Mouse (Mus musculus) hindbrain, embryonic 16.5 days (tissue): ENCODE measurements around the gene Zdhhc8. TPM values are rescaled to one million over a fixed set of nuclear protein-coding genes. Genes with fewer than 3 reads are reported as not detected.

Experiments used
- ATAC-seq: fragments of 200-750 bp; cut with Nextera tagmentation; 2 replicates; pipeline ENCODE4 v1.8.0; 2017; ENCODE audit warnings: moderate TSS enrichment, moderate library complexity
- H3K27ac ChIP-seq: fragments of 300-500 bp; sonication (generic); 2 replicates; pipeline ENCODE4 v1.5.1; 2014; ENCODE audit warnings: low read depth, mild to moderate bottlenecking, control low read depth, low read length, moderate library complexity
- H3K27me3 ChIP-seq: fragments of 300-500 bp; sonication (generic); replicated peaks from 2 replicates; pipeline ENCODE4 v1.6.1; 2014; ENCODE audit warnings: low read length; ENCODE audit not compliant: control insufficient read depth, insufficient read depth
- H3K36me3 ChIP-seq: fragments of 300-500 bp; sonication (generic); 2 replicates; pipeline ENCODE4 v1.6.1; 2014; ENCODE audit warnings: mild to moderate bottlenecking, low read length, moderate library complexity, mixed read lengths; ENCODE audit not compliant: control insufficient read depth, insufficient read depth
- H3K4me1 ChIP-seq: fragments of 300-500 bp; sonication (generic); 2 replicates; pipeline ENCODE4 v1.6.1; 2014; ENCODE audit warnings: low read depth, low read length; ENCODE audit not compliant: control insufficient read depth, insufficient read depth
- H3K4me2 ChIP-seq: fragments of 300-500 bp; sonication (generic); 2 replicates; pipeline ENCODE4 v1.6.1; 2014; ENCODE audit warnings: mild to moderate bottlenecking, low read length, control low read depth, moderate library complexity
- H3K4me3 ChIP-seq: fragments of 300-500 bp; sonication (generic); 2 replicates; pipeline ENCODE4 v1.5.1; 2014; ENCODE audit warnings: mild to moderate bottlenecking, low read length, control low read depth, moderate library complexity
- H3K9ac ChIP-seq: fragments of 300-500 bp; sonication (generic); 2 replicates; pipeline ENCODE4 v1.6.1; 2014; ENCODE audit warnings: low read depth, mild to moderate bottlenecking, control low read depth, low read length, moderate library complexity
- H3K9me3 ChIP-seq: fragments of 300-500 bp; sonication (generic); 2 replicates; pipeline ENCODE4 v1.6.1; 2014; ENCODE audit warnings: mild to moderate bottlenecking, low read length, moderate library complexity; ENCODE audit not compliant: control insufficient read depth
- WGBS: fragments of 180-500 bp; shearing (Covaris S2); extraction: QIAGEN DNeasy Blood & Tissue Kit; methylation state at CpG from one replicate; pipeline ENCODE4 v1.1.7; 2014; 5-methylcytosine and 5-hydroxymethylcytosine counted together
- polyA plus RNA-seq: library from polyadenylated mRNA; unstranded; fragments of >200 nt; fragmentation: Nextera tagmentation; extraction: Ambion mirVana; gene quantifications from 2 replicates; pipeline ENCODE4 v1.2.1, GENCODE M21; 2015

The Zdhhc8 gene
- polyA plus RNA-seq, result 8.0 and 14.6 TPM in 2 replicates

DNA sequence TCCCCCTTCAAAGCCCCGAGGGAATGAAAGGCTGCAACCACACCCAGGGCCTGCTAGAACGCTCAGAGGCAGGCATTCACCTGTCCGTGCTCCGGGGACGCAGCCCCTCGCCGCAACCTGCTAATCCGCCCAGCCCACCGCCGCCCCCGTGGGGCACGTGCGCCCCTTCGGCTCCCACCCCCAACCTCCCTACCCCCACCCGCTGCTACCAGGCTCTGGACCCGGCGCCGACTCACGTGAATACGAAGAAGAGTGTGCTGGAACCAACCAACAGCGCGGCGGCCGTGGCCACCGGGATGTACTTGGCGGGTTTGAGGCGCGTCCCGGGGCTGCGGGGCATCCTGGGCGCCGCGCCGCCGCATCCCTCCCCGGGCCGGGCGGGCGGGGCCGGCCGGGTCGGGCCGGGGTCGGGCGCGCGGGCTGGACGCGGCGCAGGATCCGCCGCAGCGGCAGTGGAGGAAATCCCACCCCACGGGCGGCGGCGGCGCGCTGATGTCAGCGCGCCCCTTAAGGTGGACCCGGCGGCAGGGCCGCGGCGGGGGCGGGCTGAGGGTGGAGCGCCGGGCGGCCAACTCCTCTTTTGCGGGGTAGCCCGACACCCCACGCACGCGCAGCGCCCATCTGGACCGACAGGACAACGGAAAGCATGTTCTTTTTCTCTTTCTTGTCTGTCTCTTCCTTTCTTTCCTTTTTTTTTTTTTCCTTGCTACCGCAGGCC lies at the start of gene Zdhhc8:
Zdhhc8 (minus strand) TSS at position 466 of the 718 bp plus-strand sequence.
- H3K9me3 ChIP-seq, result no peaks in the 10 kb centered on the region
- H3K9ac ChIP-seq, result peak within 1 kb of the TSS; percentile 95
- H3K4me1 ChIP-seq, result peaks cover 29% of the 10 kb centered on the region
- H3K27ac ChIP-seq, result peak within 1 kb of the TSS; percentile 95
- peak; percentile 85 for ATAC-seq
- 2% methylated on average over 49 of the region's 79 CpGs for WGBS
- H3K27me3 ChIP-seq, result no peaks in the 10 kb centered on the region
- peaks cover 11% of the 10 kb centered on the region; the same call in 1 of the 2 replicates for H3K36me3 ChIP-seq
- peak within 1 kb of the TSS; percentile 82 for H3K4me2 ChIP-seq
- peak within 1 kb of the TSS; percentile 92 for H3K4me3 ChIP-seq

DNA sequence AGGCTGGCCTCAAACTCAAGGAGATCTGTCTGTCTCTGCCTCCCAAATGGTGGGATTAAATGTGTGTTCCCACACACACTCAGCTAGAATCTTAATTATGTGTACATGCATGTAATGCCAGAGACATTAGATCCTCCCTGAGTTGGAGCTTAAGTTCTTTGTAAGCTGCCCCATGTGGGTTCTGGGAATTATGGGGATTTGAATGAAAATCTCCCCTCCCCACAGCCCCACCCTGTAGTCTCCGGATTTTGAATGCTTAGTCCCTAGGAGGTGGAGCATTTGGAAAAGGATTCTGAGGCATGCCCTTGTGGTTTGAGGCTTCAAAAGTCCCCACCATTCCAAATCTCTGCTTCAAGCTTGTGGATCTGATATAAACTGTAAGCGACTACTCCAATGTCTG lies 40.2 kb upstream of the Zdhhc8 start:
- Histone ChIP-seq H3K9me3 (no peaks in the 10 kb centered on the region), H3K36me3 (peaks cover 55% of the 10 kb centered on the region), H3K27ac (no peak overlapping the region), H3K4me3 (no peak overlapping the region), H3K27me3 (no peaks in the 10 kb centered on the region), H3K9ac (no peak overlapping the region), H3K4me2 (no peak overlapping the region), H3K4me1 (no peaks in the 10 kb centered on the region)
- no peak for ATAC-seq
- 88% methylated on average over 2 of the region's 2 CpGs for WGBS

DNA sequence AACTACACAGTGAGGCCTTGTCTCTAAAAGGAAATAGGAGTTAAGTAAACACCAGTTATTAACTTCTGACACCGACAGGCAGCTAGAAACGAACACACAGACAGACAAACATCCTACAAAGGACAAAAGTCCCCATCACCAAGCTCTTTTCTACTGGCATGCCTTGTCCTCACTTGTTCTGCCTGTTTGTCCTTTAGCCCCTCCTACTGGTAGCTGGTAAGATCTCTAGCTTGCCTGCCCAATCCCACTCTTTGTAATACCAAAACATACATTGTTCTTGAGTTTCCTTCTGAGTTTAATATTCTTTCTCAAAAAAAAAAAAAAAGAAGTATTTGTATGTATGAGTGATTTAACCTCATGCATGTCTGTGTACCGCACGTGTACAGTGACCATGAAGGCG lies 33.2 kb upstream of the Zdhhc8 start:
- Histone ChIP-seq H3K36me3 (peaks cover 56% of the 10 kb centered on the region), H3K4me1 (no peaks in the 10 kb centered on the region), H3K27ac (no peak overlapping the region), H3K4me2 (no peak overlapping the region), H3K27me3 (no peaks in the 10 kb centered on the region), H3K9ac (no peak overlapping the region), H3K9me3 (no peaks in the 10 kb centered on the region), H3K4me3 (no peak overlapping the region)
- ATAC-seq, result no peak
- WGBS, result 86% methylated on average over 5 of the region's 5 CpGs

DNA sequence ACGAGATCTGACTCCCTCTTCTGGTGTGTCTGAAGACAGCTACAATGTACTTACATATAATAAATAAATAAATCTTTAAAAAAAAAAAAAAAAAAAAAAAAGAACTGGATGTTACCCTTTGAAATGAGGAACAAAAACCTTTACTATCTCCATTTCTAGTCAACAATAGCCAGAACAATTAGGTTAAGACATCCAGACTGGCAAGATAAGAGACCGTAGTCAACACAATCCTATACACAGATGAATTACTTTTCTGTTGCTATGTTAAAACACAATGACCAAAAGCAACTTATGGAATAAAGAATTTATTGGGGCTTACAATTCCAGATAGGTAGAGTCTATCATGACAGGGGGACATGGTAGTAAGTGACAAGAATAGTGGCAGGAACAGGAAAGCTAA lies 30.1 kb upstream of the Zdhhc8 start:
- Histone ChIP-seq H3K4me1 (no peaks in the 10 kb centered on the region), H3K36me3 (peaks cover 51% of the 10 kb centered on the region), H3K9me3 (no peaks in the 10 kb centered on the region), H3K9ac (no peak overlapping the region), H3K4me2 (no peak overlapping the region), H3K4me3 (no peak overlapping the region), H3K27me3 (no peaks in the 10 kb centered on the region), H3K27ac (no peak overlapping the region)
- ATAC-seq, result no peak
- WGBS, result 86% methylated on average over 2 of the region's 2 CpGs

DNA sequence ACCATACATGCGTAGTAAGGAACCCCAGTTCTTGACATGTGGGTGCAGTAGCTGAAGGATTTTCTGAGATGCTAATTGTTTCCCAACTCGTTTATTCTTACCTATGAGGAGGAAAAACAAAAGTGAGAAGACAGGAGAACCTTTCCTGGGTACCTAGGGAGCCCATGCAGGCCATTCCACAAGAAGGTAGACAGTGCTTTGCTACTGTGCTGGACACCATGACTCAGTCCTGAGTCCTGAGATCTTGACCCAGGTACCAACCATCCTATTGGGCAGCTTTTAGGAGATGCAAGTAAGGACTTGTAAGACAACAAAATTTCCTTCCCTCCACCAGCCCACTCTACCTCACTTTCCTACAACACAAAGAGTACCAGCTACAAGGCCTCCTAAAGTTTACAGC lies 23.3 kb upstream of the Zdhhc8 start, which contains the start of gene Gm49776:
Gm49776 (minus strand) TSS at position 101 of the 400 bp plus-strand sequence.
- ATAC-seq, result no peak
- no peaks in the 10 kb centered on the region for H3K9me3 ChIP-seq
- no peak within 1 kb of the TSS for H3K4me2 ChIP-seq
- WGBS, result 98% methylated on average over 2 of the region's 2 CpGs
- no peak within 1 kb of the TSS for H3K27ac ChIP-seq
- H3K27me3 ChIP-seq, result no peaks in the 10 kb centered on the region
- no peak within 1 kb of the TSS for H3K4me3 ChIP-seq
- no peaks in the 10 kb centered on the region for H3K4me1 ChIP-seq
- H3K9ac ChIP-seq, result no peak within 1 kb of the TSS
- peaks cover 65% of the 10 kb centered on the region for H3K36me3 ChIP-seq

DNA sequence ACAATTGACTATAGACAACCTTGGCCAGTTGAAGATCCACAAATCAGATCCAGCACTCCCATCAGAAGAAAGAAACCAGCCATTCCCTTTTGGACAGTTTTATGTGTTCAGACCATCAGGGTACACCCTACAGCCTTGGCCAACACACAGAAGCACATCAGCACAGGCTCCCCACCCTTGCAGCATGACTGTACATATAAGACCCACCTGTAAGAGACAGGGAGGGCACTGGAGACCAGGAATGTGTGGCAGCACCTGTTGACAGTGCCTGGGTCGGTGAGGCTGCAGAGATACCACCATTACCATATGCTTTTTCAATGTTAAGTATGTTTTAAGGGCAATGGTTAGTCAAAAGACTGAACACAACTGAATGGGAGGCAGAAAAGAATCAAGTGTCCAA lies 18.9 kb upstream of the Zdhhc8 start:
- peaks cover 51% of the 10 kb centered on the region for H3K36me3 ChIP-seq
- no peak overlapping the region for H3K9ac ChIP-seq
- H3K27ac ChIP-seq, result no peak overlapping the region
- no peak for ATAC-seq
- H3K9me3 ChIP-seq, result no peaks in the 10 kb centered on the region
- H3K4me3 ChIP-seq, result no peak overlapping the region
- peaks cover 17% of the 10 kb centered on the region for H3K4me1 ChIP-seq
- H3K27me3 ChIP-seq, result no peaks in the 10 kb centered on the region
- WGBS, result 96% methylated on average over 1 of the region's 1 CpGs
- H3K4me2 ChIP-seq, result no peak overlapping the region

DNA sequence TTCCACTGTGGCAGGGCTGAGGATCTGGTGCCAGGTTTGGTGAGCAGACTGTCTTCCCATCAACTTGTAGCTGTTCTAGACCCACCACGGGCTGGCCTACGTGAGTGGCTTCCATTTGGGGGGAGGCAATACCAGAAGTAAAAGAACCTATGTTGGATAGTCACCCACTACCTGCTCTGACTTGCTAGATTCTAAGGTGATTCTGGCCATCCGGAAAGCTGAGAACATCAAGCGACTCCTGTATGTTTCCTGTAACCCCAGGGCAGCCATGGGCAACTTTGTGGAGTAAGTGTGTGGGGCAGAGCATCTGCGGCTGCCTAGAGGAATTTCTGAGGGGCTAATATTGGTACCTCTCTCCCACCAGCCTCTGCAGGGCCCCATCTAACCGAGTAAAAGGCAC lies 17.8 kb upstream of the Zdhhc8 start:
- no peaks in the 10 kb centered on the region for H3K9me3 ChIP-seq
- H3K27ac ChIP-seq, result no peak overlapping the region
- 87% methylated on average over 6 of the region's 6 CpGs for WGBS
- H3K36me3 ChIP-seq, result peaks cover 42% of the 10 kb centered on the region
- H3K4me3 ChIP-seq, result no peak overlapping the region
- H3K4me2 ChIP-seq, result no peak overlapping the region
- no peak for ATAC-seq
- no peaks in the 10 kb centered on the region for H3K27me3 ChIP-seq
- H3K4me1 ChIP-seq, result peaks cover 17% of the 10 kb centered on the region
- H3K9ac ChIP-seq, result no peak overlapping the region

DNA sequence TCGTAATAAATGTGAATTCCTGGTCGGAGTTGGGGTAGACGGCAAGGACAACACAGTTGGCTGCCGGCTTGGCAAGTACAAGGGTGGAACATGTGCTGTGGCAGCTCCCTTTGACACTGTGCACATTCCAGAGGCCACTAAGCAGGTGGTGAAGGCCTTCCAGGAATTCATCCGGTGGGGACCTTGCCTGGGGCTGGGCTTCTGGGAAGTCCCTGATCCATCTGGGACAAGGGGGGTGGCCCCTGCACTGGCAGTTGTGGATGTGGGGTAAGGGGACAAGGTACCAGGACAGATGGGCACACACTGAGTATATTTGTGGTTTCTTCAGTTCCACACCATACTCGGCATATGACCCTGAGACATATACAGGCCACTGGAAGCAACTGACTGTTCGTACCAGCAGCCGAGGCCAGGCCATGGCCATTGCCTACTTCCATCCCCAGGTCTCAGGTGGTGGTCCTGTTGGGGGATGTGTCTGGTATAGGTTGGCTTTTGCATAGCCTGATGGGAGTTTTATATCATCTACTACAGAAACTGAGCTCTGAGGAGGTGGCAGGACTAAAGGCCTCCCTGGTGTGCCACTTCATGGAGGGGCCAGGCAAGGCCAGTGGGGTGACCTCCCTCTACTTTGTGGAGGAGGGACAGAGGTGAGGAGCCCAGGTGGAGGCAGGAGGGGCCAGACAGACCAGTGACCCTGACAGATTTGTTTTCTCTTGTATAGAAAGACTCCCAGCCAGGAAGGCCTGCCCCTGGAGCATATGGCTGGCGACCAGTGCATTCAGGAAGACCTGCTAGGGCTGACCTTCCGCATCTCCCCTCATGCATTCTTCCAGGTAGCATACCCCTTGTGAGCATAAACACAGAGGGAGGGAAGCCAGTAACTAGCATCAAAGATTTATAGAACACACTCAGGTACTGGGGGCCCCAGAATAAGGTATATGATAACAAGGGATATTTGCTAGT lies 16.2 kb upstream of the Zdhhc8 start:
- Histone ChIP-seq H3K4me2 (peak overlapping the region; percentile 94), H3K27me3 (no peaks in the 10 kb centered on the region), H3K9me3 (no peaks in the 10 kb centered on the region), H3K27ac (no peak overlapping the region), H3K36me3 (peaks cover 28% of the 10 kb centered on the region), H3K4me1 (peaks cover 32% of the 10 kb centered on the region), H3K4me3 (no peak overlapping the region), H3K9ac (peak overlapping the region; percentile 29; the same call in 1 of the 2 replicates)
- ATAC-seq, result no peak
- WGBS, result 69% methylated on average over 10 of the region's 10 CpGs

DNA sequence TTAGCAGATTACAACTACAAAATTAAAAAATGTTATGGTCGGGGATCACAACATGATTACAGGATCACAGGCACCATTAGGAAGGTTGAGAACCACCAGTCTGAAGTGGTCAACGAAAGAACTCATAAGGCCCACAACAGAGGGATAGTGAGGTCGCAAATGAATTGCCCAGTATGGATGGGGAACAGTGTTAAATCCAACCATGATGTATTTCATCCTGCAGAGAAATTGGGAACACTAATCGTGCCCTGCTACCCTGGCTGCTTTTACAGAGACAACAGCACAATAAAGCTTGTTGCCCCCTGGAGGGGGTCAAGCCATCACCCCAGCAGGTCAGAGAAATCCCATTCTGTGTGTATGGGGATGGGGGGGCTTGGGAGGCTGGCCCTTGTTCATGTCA lies 15.3 kb upstream of the Zdhhc8 start:
- no peak for ATAC-seq
- Histone ChIP-seq H3K36me3 (peaks cover 33% of the 10 kb centered on the region), H3K9me3 (no peaks in the 10 kb centered on the region), H3K9ac (peak overlapping the region; percentile 37; the same call in 1 of the 2 replicates), H3K4me2 (peak overlapping the region; percentile 94), H3K4me3 (peak overlapping the region; percentile 95), H3K27ac (no peak overlapping the region), H3K4me1 (peaks cover 32% of the 10 kb centered on the region), H3K27me3 (no peaks in the 10 kb centered on the region)
- 54% methylated on average over 4 of the region's 4 CpGs for WGBS
